Mouse (Mus musculus): ENCODE measurements at regions not wholly inside any gene's neighbourhood (a gene's known extent, or its start where the extent isn't known, plus 50 kb on each side); places are given as distances from the start of the nearest gene placed in this dataset.

DNA sequence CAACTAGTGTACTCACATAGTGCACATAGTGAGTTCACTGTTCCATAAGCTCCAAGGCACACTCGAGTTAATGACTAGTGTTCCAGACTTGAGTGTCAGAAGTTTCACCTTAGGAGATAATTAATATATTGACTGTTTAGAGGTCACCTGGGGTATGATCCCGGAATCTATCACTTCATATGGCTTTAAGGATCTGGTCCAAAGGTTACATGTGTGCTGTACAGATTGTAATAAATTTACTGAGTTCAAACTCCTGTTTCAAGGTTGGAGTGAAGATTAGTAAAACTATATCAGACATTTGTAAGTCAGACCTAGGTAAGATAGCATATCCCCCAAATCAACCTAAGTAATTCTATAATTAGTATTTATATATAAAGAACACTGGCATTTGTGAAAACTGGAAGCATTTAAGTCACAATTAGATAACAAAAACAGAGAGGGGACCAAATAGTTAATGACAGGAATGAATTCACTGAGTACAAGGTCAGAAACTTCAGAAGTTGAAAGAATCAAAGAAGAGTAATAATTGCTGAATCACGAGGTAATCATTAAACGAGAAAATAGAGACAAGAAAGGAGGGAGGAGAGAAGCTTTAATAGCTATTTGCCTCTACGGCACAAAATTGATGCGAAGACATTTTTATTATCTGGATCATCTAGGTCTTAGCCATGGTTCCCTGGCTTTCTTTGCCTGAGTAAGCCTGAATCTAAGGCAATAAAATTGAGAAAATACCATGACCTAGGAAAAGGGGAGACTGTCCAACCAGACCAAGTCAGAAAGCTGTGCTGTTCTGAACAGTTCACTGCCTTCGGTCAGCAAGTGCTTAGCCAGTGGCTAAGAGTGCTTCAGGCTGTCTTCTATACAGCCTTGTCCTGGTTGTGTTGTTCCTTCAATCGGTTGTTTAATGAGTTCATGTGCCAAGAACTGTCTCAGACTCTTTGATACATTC, 112.6 kb upstream of the Zfand5 start:
- TF ChIP-seq CTCF (IDR thresholded peaks at IDR 0.05; ENCODE audit: insufficient read depth, low read depth, low read length): no peak
- no peak for TF ChIP-seq POLR2A (IDR thresholded peaks at IDR 0.05; ENCODE audit: insufficient read depth, low read depth, low read length)
